Mouse (Mus musculus): ENCODE results near the gene Rnd1. TPM values are rescaled to one million over a fixed set of nuclear protein-coding genes. Genes with fewer than 3 reads are reported as not detected.

Rnd1 gene
- polyA plus RNA-seq, 1 experiment from 2014 or later = 16.7 TPM

DNA sequence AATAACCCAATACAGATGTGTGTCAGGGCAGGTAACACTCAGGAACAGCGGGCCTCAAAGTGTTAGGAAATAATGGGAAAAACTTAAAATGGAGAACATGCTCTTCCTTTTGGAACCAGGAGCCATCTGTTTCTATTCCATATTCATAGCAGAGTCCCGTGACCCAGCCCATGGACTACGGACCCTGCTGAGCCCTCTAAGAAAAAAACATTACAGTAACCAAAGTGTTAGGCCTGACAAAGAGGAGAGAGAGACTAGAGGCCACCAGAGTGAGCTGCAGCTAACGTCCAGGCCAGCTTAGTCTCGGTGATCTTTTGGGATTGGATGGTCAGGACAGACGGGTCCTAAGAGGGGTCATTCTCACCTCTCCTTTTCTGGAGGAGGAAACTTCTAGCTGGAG is 62.3 kb downstream of the Rnd1 start:
- Histone ChIP-seq H3K4me3 (ENCODE audit: low read length) (no peak overlapping the region), H3K27me3 (replicated peaks; ENCODE audit: control insufficient read depth, insufficient read depth, low read length) (no peaks in the 10 kb centered on the region), H3K4me1 (ENCODE audit: control insufficient read depth, insufficient read depth, low read depth, low read length) (peaks cover 7% of the 10 kb centered on the region), H3K4me2 (ENCODE audit: low read length) (no peak overlapping the region), H3K9me3 (ENCODE audit: control insufficient read depth, low read length) (no peaks in the 10 kb centered on the region), H3K36me3 (ENCODE audit: control insufficient read depth, insufficient read depth, low read length) (no peaks in the 10 kb centered on the region), H3K27ac (ENCODE audit: low read depth, low read length) (no peak overlapping the region; the same call in 1 of the 2 replicates), H3K9ac (ENCODE audit: low read depth, low read length) (no peak overlapping the region)
- ATAC-seq = no peak
- 45% methylated on average over 6 of the region's 6 CpGs for WGBS

DNA sequence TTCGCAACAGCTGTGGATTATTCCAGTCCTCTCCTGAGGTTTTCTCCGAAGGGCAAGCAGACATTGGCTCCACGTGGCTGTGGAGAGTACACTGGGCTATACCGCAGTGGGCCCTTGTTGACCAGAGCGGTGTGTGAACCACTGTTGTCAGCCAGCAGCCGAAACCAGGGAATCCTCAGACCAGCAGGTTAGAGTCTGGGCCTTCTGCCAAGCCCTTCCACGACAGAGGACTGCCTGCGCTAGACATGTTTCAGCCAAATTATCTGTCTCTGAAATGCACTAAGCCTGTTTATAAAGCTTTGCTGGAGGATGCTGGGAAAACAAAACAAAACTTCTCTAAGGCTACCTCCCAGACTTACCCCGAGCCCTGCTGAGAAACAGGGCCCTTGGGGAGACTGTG is 62.7 kb downstream of the Rnd1 start:
- no peak overlapping the region for H3K4me2 ChIP-seq (ENCODE audit: low read length)
- no peaks in the 10 kb centered on the region for H3K36me3 ChIP-seq (ENCODE audit: control insufficient read depth, insufficient read depth, low read length)
- 0 out of 2 replicates have a peak overlapping the region, but pooled peaks have one; percentile 13 for H3K9ac ChIP-seq (ENCODE audit: low read depth, low read length)
- H3K27ac ChIP-seq (ENCODE audit: low read depth, low read length) = peak overlapping the region; percentile 13; the same call in 1 of the 2 replicates
- H3K9me3 ChIP-seq (ENCODE audit: control insufficient read depth, low read length) = no peaks in the 10 kb centered on the region
- peaks cover 7% of the 10 kb centered on the region for H3K4me1 ChIP-seq (ENCODE audit: control insufficient read depth, insufficient read depth, low read depth, low read length)
- no peak for ATAC-seq
- no peak overlapping the region for H3K4me3 ChIP-seq (ENCODE audit: low read length)
- WGBS = 30% methylated on average over 9 of the region's 9 CpGs
- no peaks in the 10 kb centered on the region for H3K27me3 ChIP-seq (replicated peaks; ENCODE audit: control insufficient read depth, insufficient read depth, low read length)

Other genes with a start within 250 kb of the Rnd1 start
- gene Olfr282, start 246.2 kb downstream of the Rnd1 start, polyA plus RNA-seq (2015; fragmentation: Nextera tagmentation; extraction: Ambion mirVana) = not detected in 2 replicates
- gene Olfr281, start 224.9 kb downstream of the Rnd1 start, polyA plus RNA-seq (2015; fragmentation: Nextera tagmentation; extraction: Ambion mirVana) = not detected in 2 replicates
- gene OR5BS1P, start 207.6 kb downstream of the Rnd1 start, polyA plus RNA-seq (2015; fragmentation: Nextera tagmentation; extraction: Ambion mirVana) = not detected in 2 replicates
- gene Lalba, start 194.7 kb downstream of the Rnd1 start, polyA plus RNA-seq (2015; fragmentation: Nextera tagmentation; extraction: Ambion mirVana) = not detected in 2 replicates
- gene Olfr279, start 185.1 kb downstream of the Rnd1 start, polyA plus RNA-seq (2015; fragmentation: Nextera tagmentation; extraction: Ambion mirVana) = not detected in 2 replicates
- gene Kansl2, start 143.2 kb downstream of the Rnd1 start, polyA plus RNA-seq (2015; fragmentation: Nextera tagmentation; extraction: Ambion mirVana) = 90.4 and 102 TPM in 2 replicates
- 58.9 and 69.4 TPM in 2 replicates for gene Ccnt1, start 106.5 kb downstream of the Rnd1 start, polyA plus RNA-seq (2015; fragmentation: Nextera tagmentation; extraction: Ambion mirVana)
- 0.30 and 0.31 TPM in 2 replicates for gene 4930415O20Rik, start 106.5 kb downstream of the Rnd1 start, polyA plus RNA-seq (2015; fragmentation: Nextera tagmentation; extraction: Ambion mirVana)
- 9.1 and 10.1 TPM in 2 replicates for gene Adcy6, start 67.4 kb downstream of the Rnd1 start, polyA plus RNA-seq (2015; fragmentation: Nextera tagmentation; extraction: Ambion mirVana)
- gene Cacnb3, start 46.6 kb downstream of the Rnd1 start, polyA plus RNA-seq (2015; fragmentation: Nextera tagmentation; extraction: Ambion mirVana) = 129 and 141 TPM in 2 replicates
- gene Ddx23, start 14.6 kb downstream of the Rnd1 start, polyA plus RNA-seq (2015; fragmentation: Nextera tagmentation; extraction: Ambion mirVana) = 17.8 and 19.7 TPM in 2 replicates
- gene Ccdc65, start 30.7 kb upstream of the Rnd1 start, polyA plus RNA-seq (2015; fragmentation: Nextera tagmentation; extraction: Ambion mirVana) = 7.9 and 9.0 TPM in 2 replicates
- 6.3 and 8.9 TPM in 2 replicates for gene Fkbp11, start 50.7 kb upstream of the Rnd1 start, polyA plus RNA-seq (2015; fragmentation: Nextera tagmentation; extraction: Ambion mirVana)
- 107 TPM in 2 replicates for gene Arf3, start 85.8 kb upstream of the Rnd1 start, polyA plus RNA-seq (2015; fragmentation: Nextera tagmentation; extraction: Ambion mirVana)
- gene Wnt10b, start 100.7 kb upstream of the Rnd1 start, polyA plus RNA-seq (2015; fragmentation: Nextera tagmentation; extraction: Ambion mirVana) = 0.06 TPM in 1 of 2 replicates, not detected in the other
- 1.2 and 2.3 TPM in 2 replicates for gene Wnt1, start 112.4 kb upstream of the Rnd1 start, polyA plus RNA-seq (2015; fragmentation: Nextera tagmentation; extraction: Ambion mirVana)
- gene Ddn, start 132.0 kb upstream of the Rnd1 start, polyA plus RNA-seq (2015; fragmentation: Nextera tagmentation; extraction: Ambion mirVana) = 0.30 and 0.31 TPM in 2 replicates
- gene Prkag1, start 154.1 kb upstream of the Rnd1 start, polyA plus RNA-seq (2015; fragmentation: Nextera tagmentation; extraction: Ambion mirVana) = 72.5 and 74.4 TPM in 2 replicates
- gene Kmt2d, start 193.7 kb upstream of the Rnd1 start, polyA plus RNA-seq (2015; fragmentation: Nextera tagmentation; extraction: Ambion mirVana) = 8.8 and 9.3 TPM in 2 replicates
- 31.4 and 33.4 TPM in 2 replicates for gene Rhebl1, start 217.1 kb upstream of the Rnd1 start, polyA plus RNA-seq (2015; fragmentation: Nextera tagmentation; extraction: Ambion mirVana)
- gene Dhh, start 221.1 kb upstream of the Rnd1 start, polyA plus RNA-seq (2015; fragmentation: Nextera tagmentation; extraction: Ambion mirVana) = 1.3 and 2.1 TPM in 2 replicates
- gene Lmbr1l, start 240.8 kb upstream of the Rnd1 start, polyA plus RNA-seq (2015; fragmentation: Nextera tagmentation; extraction: Ambion mirVana) = 25.9 and 27.0 TPM in 2 replicates